Mouse (Mus musculus): ENCODE results near the gene Lmod1. TPM values are rescaled to one million over a fixed set of nuclear protein-coding genes. Genes with fewer than 3 reads are reported as not detected.
"Not testable (repeated sequence)": the region's sequence is repeated elsewhere in the genome, so short reads cannot be mapped to it uniquely, and the experiment has no call there.

Gene Lmod1
- polyA plus RNA-seq, 1 experiment from 2014 or later = 0.42 TPM

- no peak for ATAC-seq (ENCODE audit: insufficient number of reproducible peaks, insufficient read depth, low FRiP score, low TSS enrichment, low read depth)
- H3K4me3 ChIP-seq = no peak overlapping the region
- WGBS = 36% methylated on average over 2 of the region's 2 CpGs
Observed at GRCm38 (mm10) chr1:135379048-135379447, 54.4 kb downstream of the Lmod1 start.

GRCm38 (mm10) chr1:135380071-135380991 lies 55.7 kb downstream of the Lmod1 start:
- Histone ChIP-seq H3K27ac (no peak overlapping the region), H3K4me3 (no peak overlapping the region), H3K4me2 (no peak overlapping the region), H3K27me3 (no peaks in the 10 kb centered on the region), H3K9me3 (no peaks in the 10 kb centered on the region), H3K9ac (no peak overlapping the region), H3K4me1 (peaks cover 5% of the 10 kb centered on the region), H3K36me3 (peaks cover 33% of the 10 kb centered on the region)
- WGBS = 80% methylated on average over 15 of the region's 15 CpGs
- no peak for ATAC-seq (ENCODE audit: insufficient number of reproducible peaks, insufficient read depth, low FRiP score, low TSS enrichment, low read depth)

More at GRCm38 (mm10) chr1:135379048-135379447, 54.4 kb downstream of the Lmod1 start:
- no peaks in the 10 kb centered on the region for H3K9me3 ChIP-seq
- H3K4me1 ChIP-seq = peaks cover 16% of the 10 kb centered on the region
- H3K27me3 ChIP-seq = no peaks in the 10 kb centered on the region
- H3K4me2 ChIP-seq = no peak overlapping the region
- H3K9ac ChIP-seq = no peak overlapping the region
- H3K27ac ChIP-seq = no peak overlapping the region
- H3K36me3 ChIP-seq = peaks cover 20% of the 10 kb centered on the region

- H3K4me2 ChIP-seq; H3K9me3 ChIP-seq; H3K9ac ChIP-seq; H3K4me3 ChIP-seq; ATAC-seq (ENCODE audit: insufficient number of reproducible peaks, insufficient read depth, low FRiP score, low TSS enrichment, low read depth); H3K27me3 ChIP-seq; H3K4me1 ChIP-seq; H3K27ac ChIP-seq: not testable (repeated sequence)
- peaks cover 45% of the 10 kb centered on the region for H3K36me3 ChIP-seq
- WGBS = 59% methylated on average over 6 of the region's 6 CpGs
Observed at GRCm38 (mm10) chr1:135381560-135381959, 57.0 kb downstream of the Lmod1 start.

GRCm38 (mm10) chr1:135384171-135384570 lies 59.6 kb downstream of the Lmod1 start:
- WGBS = 94% methylated on average over 5 of the region's 5 CpGs
- H3K36me3 ChIP-seq = peaks cover 71% of the 10 kb centered on the region

GRCm38 (mm10) chr1:135385161-135385560 lies 60.6 kb downstream of the Lmod1 start:
- Histone ChIP-seq H3K9ac (no peak overlapping the region), H3K4me3 (no peak overlapping the region), H3K27ac (no peak overlapping the region), H3K9me3 (no peaks in the 10 kb centered on the region), H3K4me1 (0 out of 2 replicates have a peak, but pooled peaks cover 2% of the 10 kb centered on the region), H3K4me2 (no peak overlapping the region), H3K36me3 (peaks cover 80% of the 10 kb centered on the region), H3K27me3 (no peaks in the 10 kb centered on the region)
- ATAC-seq (ENCODE audit: insufficient number of reproducible peaks, insufficient read depth, low FRiP score, low TSS enrichment, low read depth) = no peak
- WGBS = 88% methylated on average over 9 of the region's 9 CpGs

More at GRCm38 (mm10) chr1:135384171-135384570, 59.6 kb downstream of the Lmod1 start:
- no peaks in the 10 kb centered on the region for H3K9me3 ChIP-seq
- no peak overlapping the region for H3K4me2 ChIP-seq
- ATAC-seq (ENCODE audit: insufficient number of reproducible peaks, insufficient read depth, low FRiP score, low TSS enrichment, low read depth) = no peak
- H3K4me3 ChIP-seq = no peak overlapping the region
- no peak overlapping the region for H3K9ac ChIP-seq
- no peak overlapping the region for H3K27ac ChIP-seq
- 0 out of 2 replicates have a peak, but pooled peaks cover 4% of the 10 kb centered on the region for H3K4me1 ChIP-seq
- no peaks in the 10 kb centered on the region for H3K27me3 ChIP-seq

GRCm38 (mm10) chr1:135399466-135399865 lies 74.9 kb downstream of the Lmod1 start:
- Histone ChIP-seq H3K36me3 (peaks cover 86% of the 10 kb centered on the region), H3K4me1 (no peaks in the 10 kb centered on the region), H3K4me3 (no peak overlapping the region), H3K4me2 (no peak overlapping the region), H3K27me3 (no peaks in the 10 kb centered on the region), H3K27ac (no peak overlapping the region), H3K9ac (no peak overlapping the region), H3K9me3 (no peaks in the 10 kb centered on the region)
- no peak for ATAC-seq (ENCODE audit: insufficient number of reproducible peaks, insufficient read depth, low FRiP score, low TSS enrichment, low read depth)
- 95% methylated on average over 5 of the region's 5 CpGs for WGBS

- H3K9ac ChIP-seq = no peak overlapping the region
- H3K4me1 ChIP-seq = no peaks in the 10 kb centered on the region
- no peak overlapping the region for H3K27ac ChIP-seq
- H3K4me2 ChIP-seq = no peak overlapping the region
- H3K4me3 ChIP-seq = no peak overlapping the region
- 89% methylated on average over 3 of the region's 3 CpGs for WGBS
- no peaks in the 10 kb centered on the region for H3K27me3 ChIP-seq
- peaks cover 90% of the 10 kb centered on the region for H3K36me3 ChIP-seq
- no peak for ATAC-seq (ENCODE audit: insufficient number of reproducible peaks, insufficient read depth, low FRiP score, low TSS enrichment, low read depth)
- no peaks in the 10 kb centered on the region for H3K9me3 ChIP-seq
Observed at GRCm38 (mm10) chr1:135401452-135402110, 77.0 kb downstream of the Lmod1 start.

GRCm38 (mm10) chr1:135405356-135405755 lies 80.7 kb downstream of the Lmod1 start:
- Histone ChIP-seq H3K4me2 (no peak overlapping the region), H3K9ac (no peak overlapping the region), H3K36me3 (peaks cover 93% of the 10 kb centered on the region), H3K4me3 (no peak overlapping the region), H3K27me3 (no peaks in the 10 kb centered on the region), H3K27ac (no peak overlapping the region), H3K4me1 (no peaks in the 10 kb centered on the region), H3K9me3 (no peaks in the 10 kb centered on the region)
- 83% methylated on average over 7 of the region's 7 CpGs for WGBS
- no peak for ATAC-seq (ENCODE audit: insufficient number of reproducible peaks, insufficient read depth, low FRiP score, low TSS enrichment, low read depth)

- Histone ChIP-seq H3K4me1 (no peaks in the 10 kb centered on the region), H3K27ac (no peak overlapping the region), H3K4me3 (no peak overlapping the region), H3K9ac (no peak overlapping the region), H3K9me3 (no peaks in the 10 kb centered on the region), H3K36me3 (peaks cover 91% of the 10 kb centered on the region), H3K4me2 (no peak overlapping the region), H3K27me3 (no peaks in the 10 kb centered on the region)
- WGBS = 97% methylated on average over 4 of the region's 4 CpGs
- no peak for ATAC-seq (ENCODE audit: insufficient number of reproducible peaks, insufficient read depth, low FRiP score, low TSS enrichment, low read depth)
Observed at GRCm38 (mm10) chr1:135408973-135409372, 84.4 kb downstream of the Lmod1 start.

GRCm38 (mm10) chr1:135410967-135411366 lies 86.4 kb downstream of the Lmod1 start:
- Histone ChIP-seq H3K36me3 (peaks cover 91% of the 10 kb centered on the region), H3K4me1 (no peaks in the 10 kb centered on the region), H3K9ac (no peak overlapping the region), H3K27me3 (no peaks in the 10 kb centered on the region), H3K27ac (no peak overlapping the region), H3K9me3 (no peaks in the 10 kb centered on the region), H3K4me3 (no peak overlapping the region), H3K4me2 (no peak overlapping the region)
- WGBS = 88% methylated on average over 2 of the region's 2 CpGs
- no peak for ATAC-seq (ENCODE audit: insufficient number of reproducible peaks, insufficient read depth, low FRiP score, low TSS enrichment, low read depth)

- Histone ChIP-seq H3K4me1 (no peaks in the 10 kb centered on the region), H3K4me2 (no peak overlapping the region), H3K9me3 (no peaks in the 10 kb centered on the region), H3K4me3 (no peak overlapping the region), H3K36me3 (peaks cover 94% of the 10 kb centered on the region), H3K27ac (no peak overlapping the region), H3K9ac (no peak overlapping the region), H3K27me3 (no peaks in the 10 kb centered on the region)
- WGBS = 77% methylated on average over 4 of the region's 4 CpGs
- ATAC-seq (ENCODE audit: insufficient number of reproducible peaks, insufficient read depth, low FRiP score, low TSS enrichment, low read depth) = no peak
Observed at GRCm38 (mm10) chr1:135412130-135412529, 87.5 kb downstream of the Lmod1 start.

- Histone ChIP-seq H3K9ac (no peak overlapping the region), H3K27me3 (no peaks in the 10 kb centered on the region), H3K27ac (no peak overlapping the region), H3K4me3 (no peak overlapping the region), H3K9me3 (no peaks in the 10 kb centered on the region), H3K4me1 (no peaks in the 10 kb centered on the region), H3K4me2 (no peak overlapping the region), H3K36me3 (peaks cover 95% of the 10 kb centered on the region)
- no peak for ATAC-seq (ENCODE audit: insufficient number of reproducible peaks, insufficient read depth, low FRiP score, low TSS enrichment, low read depth)
Observed at GRCm38 (mm10) chr1:135413996-135414395, 89.4 kb downstream of the Lmod1 start.

All from embryonic facial prominence, embryonic 13.5 days (tissue).